Mouse (Mus musculus): ENCODE results near the gene Rsph6a.

The Rsph6a gene

GRCm38 (mm10) chr7:19083096-19083495, 28.6 kb downstream of the Rsph6a start:
- DNase-seq: no peak

GRCm38 (mm10) chr7:19083701-19084100, 29.2 kb downstream of the Rsph6a start, which contains the start of gene Dmpk:
Gene Dmpk, plus strand, starts transcription at chr7:19083849.
- DNase-seq: no peak

GRCm38 (mm10) chr7:19084277-19084771, 29.8 kb downstream of the Rsph6a start:
- DNase-seq: no peak

- DNase-seq: no peak
These were observed 30.5 kb downstream of the Rsph6a start for GRCm38 (mm10) chr7:19084921-19085473.

- DNase-seq: no peak
These were observed 31.0 kb downstream of the Rsph6a start for GRCm38 (mm10) chr7:19085495-19085894.

GRCm38 (mm10) chr7:19086042-19086441, 31.6 kb downstream of the Rsph6a start:
- DNase-seq: no peak

GRCm38 (mm10) chr7:19086760-19087159, 32.3 kb downstream of the Rsph6a start:
- DNase-seq: no peak

- DNase-seq: peak; percentile 65
These were observed 34.3 kb downstream of the Rsph6a start for GRCm38 (mm10) chr7:19088813-19089212.

GRCm38 (mm10) chr7:19091913-19092312, 37.4 kb downstream of the Rsph6a start:
- peak; percentile 6 for DNase-seq

GRCm38 (mm10) chr7:19092381-19093173, 38.1 kb downstream of the Rsph6a start:
- DNase-seq: peak; percentile 32

- DNase-seq: peak; percentile 76
These were observed 38.7 kb downstream of the Rsph6a start for GRCm38 (mm10) chr7:19093174-19093521.

GRCm38 (mm10) chr7:19093537-19094385, 39.3 kb downstream of the Rsph6a start:
- DNase-seq: peak; percentile 85

- peak; percentile 47 for DNase-seq
These were observed 40.0 kb downstream of the Rsph6a start, which contains the start of gene Six5 for GRCm38 (mm10) chr7:19094471-19094825. Gene Six5, plus strand, starts transcription at chr7:19094594.

GRCm38 (mm10) chr7:19094826-19095750, 40.6 kb downstream of the Rsph6a start:
- DNase-seq: peak; percentile 50

GRCm38 (mm10) chr7:19095751-19096110, 41.2 kb downstream of the Rsph6a start:
- peak; percentile 37 for DNase-seq

- DNase-seq: no peak
These were observed 42.0 kb downstream of the Rsph6a start for GRCm38 (mm10) chr7:19096421-19096976.

- no peak for DNase-seq
These were observed 42.7 kb downstream of the Rsph6a start for GRCm38 (mm10) chr7:19097217-19097616.

- no peak for DNase-seq
These were observed 43.4 kb downstream of the Rsph6a start for GRCm38 (mm10) chr7:19097863-19098262.

GRCm38 (mm10) chr7:19098811-19099210, 44.3 kb downstream of the Rsph6a start:
- DNase-seq: no peak

- no peak for DNase-seq
These were observed 45.8 kb downstream of the Rsph6a start for GRCm38 (mm10) chr7:19100290-19100689.

- no peak for DNase-seq
These were observed 49.3 kb downstream of the Rsph6a start for GRCm38 (mm10) chr7:19103741-19104140.

- no peak for DNase-seq
These were observed 50.0 kb downstream of the Rsph6a start for GRCm38 (mm10) chr7:19104486-19104885.
